Mouse (Mus musculus): ENCODE data around the gene Nagk.

- no peak for TF ChIP-seq POLR2A (IDR thresholded peaks at IDR 0.05; ENCODE audit: extremely low read depth, insufficient read depth, low read length)
- TF ChIP-seq CTCF (IDR thresholded peaks at IDR 0.05; ENCODE audit: low read depth, low read length) = no peak
Measured at GRCm38 (mm10) chr6:83768485-83768884, 26.3 kb upstream of the Nagk start.

Measured in liver, adult 2 months (tissue).